Mouse (Mus musculus) adrenal gland, adult 18-20 months (tissue): ENCODE measurements at regions not wholly inside any gene's neighbourhood (a gene's known extent, or its start where the extent isn't known, plus 50 kb on each side); places are given as distances from the start of the nearest gene placed in this dataset.
A peak's percentile ranks its signal among the peaks of the same experiment; 100 is the strongest.
"Not testable (repeated sequence)": the region's sequence is repeated elsewhere in the genome, so short reads cannot be mapped to it uniquely, and the experiment has no call there.

Source experiments
- DNase-seq, 2 experiments: peaks; one replicate each; pipeline ENCODE4 v3.0.0; 2021 to 2022; ENCODE audit warnings: low spot score in 2 of 2

- no peak for DNase-seq
These were observed 76.3 kb downstream of the Gm5447 start for GRCm38 (mm10) chr13:31050160-31050788.

- DNase-seq = not testable (repeated sequence)
These were observed 77.6 kb downstream of the Gm5447 start for GRCm38 (mm10) chr13:31051586-31051985.

GRCm38 (mm10) chr13:31054356-31054755 is 80.4 kb downstream of the Gm5447 start:
- no peak for DNase-seq

GRCm38 (mm10) chr13:31055376-31056083 is 81.5 kb downstream of the Gm5447 start:
- no peak for DNase-seq

DNA sequence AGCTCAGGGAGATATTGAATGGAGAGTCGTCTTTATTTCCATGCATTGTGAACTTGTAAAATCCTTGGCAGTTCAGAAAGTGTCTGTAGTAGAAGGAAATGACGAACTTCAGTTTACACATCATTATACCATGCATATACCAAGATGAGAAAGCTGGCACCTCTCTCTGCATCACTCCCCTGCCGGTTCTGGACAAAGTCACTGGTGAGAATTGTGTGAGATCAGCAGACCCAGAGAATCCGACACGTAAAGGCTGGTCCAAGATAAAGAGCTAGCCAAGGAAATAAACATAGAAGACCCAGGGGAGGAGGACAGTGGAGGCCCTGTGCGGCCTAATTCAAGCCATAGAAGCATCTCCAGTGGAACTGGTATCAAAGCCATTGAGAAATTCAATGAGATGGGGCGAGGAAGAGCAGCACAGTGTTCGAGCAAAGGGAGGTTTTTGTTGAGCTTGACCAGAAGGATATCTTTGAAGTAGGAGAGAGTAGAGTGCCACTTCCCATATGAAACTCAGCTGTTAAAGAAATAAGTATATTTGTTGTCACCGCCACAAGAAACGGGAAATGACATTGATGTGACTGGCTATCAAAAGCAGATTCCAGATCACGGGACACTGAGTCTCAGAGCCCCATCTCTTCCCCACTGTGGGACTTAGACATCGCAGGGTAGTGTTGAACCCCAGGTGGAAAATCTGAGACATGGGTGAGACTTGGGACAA is 82.3 kb downstream of the Gm5447 start:
- DNase-seq = no peak

DNA sequence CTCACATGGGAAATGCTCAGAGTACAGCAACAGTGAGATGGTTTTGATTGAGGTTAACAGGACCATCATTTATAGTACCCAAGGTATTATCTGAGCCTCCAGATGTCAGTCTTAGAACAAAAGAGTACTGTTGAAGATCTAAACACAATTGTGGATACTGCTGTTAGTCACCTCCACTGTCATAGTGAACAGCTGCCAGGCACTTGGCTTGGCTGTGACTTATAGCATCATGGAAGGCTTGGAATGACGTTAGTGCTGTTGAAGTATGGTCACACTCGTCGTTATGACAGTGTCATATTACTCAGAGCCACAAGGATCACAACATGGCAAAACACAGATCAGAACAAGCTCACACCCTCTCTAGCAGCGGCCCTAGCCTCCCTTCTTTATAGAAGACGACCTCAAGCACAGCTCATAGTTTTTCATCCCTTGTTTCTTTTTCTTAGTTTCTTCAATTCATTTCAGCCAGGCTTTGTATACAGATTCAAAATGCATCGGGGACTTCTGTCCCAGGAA is 87.0 kb downstream of the Gm5447 start:
- no peak for DNase-seq

- no peak for DNase-seq
These were observed 94.3 kb downstream of the Gm5447 start for GRCm38 (mm10) chr13:31068343-31068742.

DNA sequence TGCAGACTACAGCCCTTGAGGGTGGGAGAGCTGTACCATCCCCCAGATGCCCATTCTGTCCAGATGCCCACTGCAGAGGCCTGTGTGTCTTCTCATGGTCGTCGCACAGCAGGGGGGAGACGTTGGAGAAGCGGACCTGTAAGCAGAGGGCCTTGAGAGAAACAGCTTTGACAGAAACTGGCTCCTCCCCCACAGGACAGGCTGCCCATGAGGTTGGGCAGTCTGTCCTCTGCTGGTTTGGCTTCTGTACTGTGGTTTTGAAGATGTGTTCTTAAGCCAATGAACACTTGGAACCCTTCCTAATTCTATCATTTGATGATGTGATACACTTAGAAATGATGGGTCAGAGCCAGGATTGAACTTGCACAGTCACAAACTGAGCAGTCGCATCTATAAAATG is 102.5 kb downstream of the Gm5447 start:
- no peak for DNase-seq

GRCm38 (mm10) chr13:31078751-31079150 is 104.7 kb downstream of the Gm5447 start:
- no peak for DNase-seq

- no peak for DNase-seq
These were observed 106.2 kb downstream of the Gm5447 start for GRCm38 (mm10) chr13:31080215-31080614.

DNA sequence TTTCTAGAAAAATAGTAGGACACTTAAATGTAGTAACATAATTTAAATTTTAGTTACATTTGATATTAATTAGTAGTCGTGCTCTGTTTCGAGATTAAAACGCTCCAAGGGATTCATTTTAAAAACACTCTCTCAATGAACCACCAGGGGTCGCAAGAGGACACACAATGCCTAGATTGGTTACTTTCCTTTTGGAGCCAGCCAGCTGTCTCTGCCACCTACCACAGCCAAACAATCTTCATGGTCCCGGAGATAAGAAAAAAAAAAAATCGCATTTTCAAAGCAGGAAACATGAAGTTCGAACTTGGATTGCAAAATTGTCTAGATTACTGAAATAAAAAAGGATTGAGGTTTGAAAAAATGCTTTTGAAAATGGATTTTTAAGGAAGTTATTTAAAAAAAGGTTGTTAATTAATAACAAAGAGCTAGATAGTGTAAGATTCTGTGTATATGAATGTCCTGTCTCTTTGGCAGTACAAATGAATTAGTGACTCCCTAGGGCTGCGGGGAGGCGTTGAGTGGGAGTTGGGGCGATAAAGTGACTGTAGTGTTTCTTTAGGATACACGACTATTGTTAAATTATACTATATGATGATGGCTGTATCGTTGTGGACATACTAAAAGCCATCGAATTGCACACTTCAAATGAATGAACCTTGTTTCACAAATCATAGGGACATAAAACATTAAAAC is 108.6 kb downstream of the Gm5447 start:
- DNase-seq = peak; percentile 47 to 61

- no peak for DNase-seq
These were observed 127.0 kb downstream of the Gm5447 start for GRCm38 (mm10) chr13:31101051-31101450.

- no peak for DNase-seq
These were observed 133.4 kb downstream of the Gm5447 start for GRCm38 (mm10) chr13:31107434-31107833.

- DNase-seq = no peak
These were observed 135.2 kb downstream of the Gm5447 start for GRCm38 (mm10) chr13:31109231-31109630.

GRCm38 (mm10) chr13:31122689-31123088 is 148.7 kb downstream of the Gm5447 start:
- DNase-seq = no peak

- no peak for DNase-seq
These were observed 150.7 kb downstream of the Gm5447 start for GRCm38 (mm10) chr13:31124547-31125216.

- no peak for DNase-seq
These were observed 158.5 kb downstream of the Gm5447 start for GRCm38 (mm10) chr13:31132501-31132900.

- no peak for DNase-seq
These were observed 165.7 kb downstream of the Gm5447 start for GRCm38 (mm10) chr13:31139686-31140085.

DNA sequence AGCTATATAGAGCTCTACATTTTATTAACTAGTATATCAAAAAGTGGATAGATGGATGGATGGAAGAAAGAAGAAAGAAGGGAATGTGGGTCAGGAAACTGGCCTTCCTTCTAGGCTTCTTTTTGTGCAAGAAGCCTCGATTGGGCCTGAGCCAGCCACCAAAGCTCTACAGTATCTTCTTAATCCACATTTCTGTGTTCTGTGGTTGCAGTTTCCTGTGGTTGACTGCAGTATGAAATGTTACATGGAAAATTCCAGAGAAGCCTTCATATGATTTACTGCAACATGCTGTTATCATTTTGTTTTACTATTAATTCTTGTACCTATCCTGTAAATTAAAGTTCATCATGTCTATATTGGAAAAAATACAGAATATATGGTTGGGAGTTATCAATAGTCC is 173.3 kb downstream of the Gm5447 start:
- no peak for DNase-seq

GRCm38 (mm10) chr13:31154066-31154465 is 180.1 kb downstream of the Gm5447 start:
- DNase-seq = no peak
